Mouse (Mus musculus) urinary bladder, postnatal 36 days (tissue): ENCODE results near the gene Dlg2.

Experiments used
- DNase-seq, 2 experiments: peaks; one replicate each; pipeline ENCODE4 v3.0.0; 2022; ENCODE audit warnings: low spot score in 2 of 2, mixed read lengths in 1 of 2

Dlg2 gene

GRCm38 (mm10) chr7:91567423-91567822, 1091.0 kb downstream of the Dlg2 start:
- no peak for DNase-seq

- DNase-seq = no peak
These were observed 1094.5 kb downstream of the Dlg2 start for GRCm38 (mm10) chr7:91570969-91571368.

DNA sequence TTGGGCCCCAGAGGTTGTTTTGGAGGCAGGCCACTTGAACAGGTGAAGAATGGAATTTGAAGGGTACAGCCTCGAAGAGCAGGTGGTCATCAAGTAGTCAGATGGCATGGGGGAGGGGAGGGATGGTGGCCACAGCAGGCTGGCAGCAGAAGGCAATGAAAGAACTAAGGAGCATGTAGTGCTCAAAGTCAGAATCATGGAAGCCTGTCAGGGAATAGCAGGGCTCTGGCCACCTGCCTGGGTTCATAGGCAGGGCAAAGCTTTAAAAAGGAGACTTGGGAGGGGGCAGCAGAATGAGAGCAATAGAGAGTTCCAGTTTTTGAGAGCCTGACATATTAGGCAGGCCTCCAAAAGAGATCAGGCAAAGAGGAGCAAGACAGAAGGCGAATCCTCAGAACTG, 1096.2 kb downstream of the Dlg2 start:
- no peak for DNase-seq

DNA sequence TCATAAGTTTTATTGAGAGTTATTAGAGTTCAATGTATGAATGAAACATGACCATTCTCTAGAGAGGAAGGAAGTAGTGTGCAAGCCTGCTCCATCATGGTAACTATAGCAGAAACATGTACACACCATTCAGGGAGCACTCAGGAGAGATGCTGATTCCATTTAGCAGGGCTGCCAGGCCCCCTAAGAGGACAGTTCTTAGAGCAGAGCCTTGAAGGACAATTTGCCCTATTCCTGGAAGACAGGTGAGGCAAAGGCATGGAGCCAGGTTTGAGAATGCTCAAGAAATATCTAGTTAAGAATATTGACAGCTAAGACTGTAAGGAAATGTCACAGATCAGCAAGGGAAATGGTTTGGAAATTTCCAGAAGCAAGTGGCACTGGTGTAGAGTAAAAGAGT, 1096.8 kb downstream of the Dlg2 start:
- DNase-seq = no peak

- DNase-seq = no peak
These were observed 1099.7 kb downstream of the Dlg2 start for GRCm38 (mm10) chr7:91576216-91576615.

- no peak for DNase-seq
These were observed 1105.7 kb downstream of the Dlg2 start for GRCm38 (mm10) chr7:91582203-91582602.

DNA sequence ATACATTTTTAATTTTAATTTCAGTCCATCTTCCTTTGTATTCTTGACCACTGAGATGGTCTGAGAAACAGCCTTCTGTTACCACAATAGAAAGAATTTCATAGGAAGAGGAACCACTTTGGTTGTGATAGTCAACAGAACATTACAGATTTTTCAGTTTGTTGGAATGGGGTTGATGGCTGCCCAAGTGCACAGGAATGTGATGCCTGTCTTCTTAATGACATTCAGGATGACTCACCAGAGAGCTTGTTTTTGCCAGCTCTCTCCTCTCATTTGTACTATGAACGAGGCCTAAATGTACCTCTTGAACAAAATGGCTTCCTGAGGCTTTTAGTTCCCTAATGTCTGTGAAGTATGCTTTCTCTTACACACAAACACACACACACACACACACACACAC, 1107.1 kb downstream of the Dlg2 start:
- DNase-seq = no peak

- no peak for DNase-seq
These were observed 1115.0 kb downstream of the Dlg2 start for GRCm38 (mm10) chr7:91591261-91592170.

- DNase-seq = no peak
These were observed 1122.1 kb downstream of the Dlg2 start for GRCm38 (mm10) chr7:91598549-91598948.

GRCm38 (mm10) chr7:91601307-91601706, 1124.8 kb downstream of the Dlg2 start:
- no peak for DNase-seq

GRCm38 (mm10) chr7:91603561-91603960, 1127.1 kb downstream of the Dlg2 start:
- no peak for DNase-seq

GRCm38 (mm10) chr7:91653033-91653432, 1176.6 kb downstream of the Dlg2 start:
- DNase-seq = no peak

GRCm38 (mm10) chr7:91659498-91659897, 1183.0 kb downstream of the Dlg2 start:
- DNase-seq = no peak

DNA sequence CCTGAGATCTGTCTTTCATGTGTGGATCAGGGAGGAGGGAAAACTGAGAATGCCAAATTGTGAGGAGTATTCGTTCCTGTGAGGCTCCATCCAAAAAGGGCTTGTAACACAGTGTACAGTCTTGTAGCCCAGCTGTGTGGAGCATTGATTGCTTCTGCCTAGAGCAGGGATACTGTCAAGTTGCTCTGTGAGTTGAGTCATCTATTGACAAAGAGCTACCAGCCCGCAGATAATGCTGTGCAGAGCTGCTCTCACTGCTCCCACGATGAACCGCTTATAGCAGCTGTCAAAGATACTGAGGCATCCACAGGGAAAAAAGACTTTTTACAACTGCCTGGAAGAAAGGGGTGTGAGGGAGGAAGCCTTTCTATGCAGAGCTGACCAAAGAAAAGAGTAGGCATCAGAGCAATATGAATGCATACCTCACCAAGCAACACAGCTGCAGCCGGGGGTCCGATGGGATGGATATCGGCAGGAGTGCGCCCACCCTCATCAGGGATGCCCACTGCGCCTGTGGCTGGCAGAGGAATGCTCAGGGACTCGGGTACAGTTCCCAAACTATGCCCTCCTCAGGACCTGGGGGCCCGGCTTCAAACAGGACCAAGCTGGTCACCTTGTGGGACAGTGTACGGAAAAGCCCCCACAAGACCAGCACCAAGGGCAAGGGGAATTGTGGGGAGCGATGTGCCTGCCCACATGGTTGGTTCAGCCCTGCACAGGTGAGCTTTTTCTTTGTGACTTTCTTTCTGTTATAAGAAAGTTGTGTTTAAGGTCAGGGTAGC, 1196.0 kb downstream of the Dlg2 start:
- no peak for DNase-seq

DNA sequence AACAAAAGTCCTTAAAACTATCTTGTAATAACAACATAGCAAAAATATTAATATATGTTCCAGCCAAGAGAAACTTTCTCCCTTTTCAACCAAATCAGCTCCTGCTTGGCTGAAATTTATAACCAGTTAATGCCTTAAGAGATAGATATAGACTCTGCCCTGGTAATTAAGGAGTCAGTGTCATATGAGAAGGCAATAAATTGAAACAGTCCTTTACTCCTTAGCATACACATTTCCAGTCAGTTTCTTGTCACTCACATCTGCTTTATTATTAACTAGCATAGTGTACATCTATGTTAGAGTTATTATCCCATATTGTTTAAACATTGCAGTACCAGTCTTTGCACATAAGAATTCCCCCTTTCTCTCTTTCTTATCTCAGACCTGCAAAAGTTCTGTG, 1197.9 kb downstream of the Dlg2 start:
- DNase-seq = no peak

GRCm38 (mm10) chr7:91677934-91678333, 1201.5 kb downstream of the Dlg2 start:
- DNase-seq = no peak

DNA sequence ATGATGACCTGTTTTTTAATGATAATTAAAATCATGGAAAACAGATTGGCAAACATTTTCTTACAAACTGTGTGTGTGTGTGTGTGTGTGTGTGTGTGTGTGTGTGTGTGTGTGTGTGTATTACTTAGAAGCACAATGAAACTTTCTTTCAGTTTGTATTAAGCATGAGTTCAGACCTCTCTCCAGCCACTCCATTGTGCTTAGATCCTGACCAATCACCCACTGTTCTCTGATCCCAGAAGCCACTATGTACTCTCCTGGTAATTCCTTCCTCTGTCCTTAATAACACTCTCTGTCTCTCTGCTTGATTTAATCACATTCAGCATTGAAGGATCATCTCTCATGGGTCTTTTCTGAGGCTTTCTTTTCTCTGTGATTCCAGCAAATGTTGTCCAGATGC, 1211.5 kb downstream of the Dlg2 start:
- DNase-seq = no peak

- no peak for DNase-seq
These were observed 1213.4 kb downstream of the Dlg2 start for GRCm38 (mm10) chr7:91689829-91690228.

DNA sequence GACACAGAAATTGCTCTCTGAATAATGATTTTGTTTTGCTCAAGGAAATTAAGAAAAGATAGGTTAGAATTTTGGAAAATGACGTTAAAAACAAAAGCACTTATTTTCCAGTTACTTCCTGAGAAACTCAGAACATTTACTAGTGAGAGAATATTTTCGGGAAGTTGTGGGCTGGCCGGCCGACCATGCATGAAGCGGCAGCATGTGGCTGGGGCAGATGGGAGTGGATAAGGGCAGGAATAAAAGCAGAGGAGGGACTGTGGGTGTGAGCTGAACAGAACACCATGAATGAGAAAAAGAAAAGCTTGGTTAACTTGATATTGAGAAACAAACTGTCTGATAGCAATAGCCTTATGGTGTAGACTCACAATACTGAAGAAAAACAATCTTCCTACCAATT, 1233.4 kb downstream of the Dlg2 start:
- no peak for DNase-seq

GRCm38 (mm10) chr7:91711184-91711583, 1234.7 kb downstream of the Dlg2 start:
- DNase-seq = no peak

GRCm38 (mm10) chr7:91715776-91716175, 1239.3 kb downstream of the Dlg2 start:
- DNase-seq = no peak

DNA sequence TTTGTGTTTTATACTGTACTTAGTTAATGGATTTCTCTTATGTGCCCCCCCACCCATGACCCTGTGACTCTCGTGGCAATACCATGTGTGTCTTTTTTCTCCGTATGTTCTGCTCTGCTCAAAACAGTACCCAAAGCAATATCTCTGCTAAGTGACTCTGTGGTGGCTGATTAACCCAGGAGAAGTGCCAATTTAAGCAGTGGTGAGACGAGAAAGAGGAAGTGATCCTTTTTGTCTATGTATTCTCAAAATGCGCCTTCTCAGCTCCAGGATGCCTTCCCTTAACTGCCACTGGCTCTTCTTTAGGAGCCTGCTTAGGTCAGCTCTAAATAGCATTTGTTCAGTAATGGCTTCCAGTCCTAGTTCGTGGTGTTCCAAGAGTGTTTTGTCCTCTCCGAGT, 1240.2 kb downstream of the Dlg2 start:
- DNase-seq = no peak

DNA sequence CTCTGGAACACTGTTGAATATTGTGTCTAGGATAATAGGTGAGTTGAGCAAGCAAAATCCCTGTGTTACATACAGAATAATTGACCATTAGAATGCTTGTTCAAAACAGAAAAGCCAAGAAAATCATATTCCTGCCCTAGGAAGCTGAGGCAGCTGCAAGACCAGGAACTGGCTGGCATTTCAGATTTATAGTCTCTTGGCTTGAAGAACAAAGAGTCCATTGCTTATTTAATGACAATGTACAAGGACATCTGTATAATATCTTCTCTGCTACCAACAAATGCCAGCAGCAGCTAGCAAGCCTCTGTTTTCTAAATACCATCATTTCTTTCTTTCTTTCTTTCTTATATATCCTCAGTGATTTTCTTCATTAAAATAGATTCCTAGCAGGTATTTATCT, 1243.8 kb downstream of the Dlg2 start:
- DNase-seq = no peak
